Mouse (Mus musculus): ENCODE measurements around the gene Trdmt1.

DNA sequence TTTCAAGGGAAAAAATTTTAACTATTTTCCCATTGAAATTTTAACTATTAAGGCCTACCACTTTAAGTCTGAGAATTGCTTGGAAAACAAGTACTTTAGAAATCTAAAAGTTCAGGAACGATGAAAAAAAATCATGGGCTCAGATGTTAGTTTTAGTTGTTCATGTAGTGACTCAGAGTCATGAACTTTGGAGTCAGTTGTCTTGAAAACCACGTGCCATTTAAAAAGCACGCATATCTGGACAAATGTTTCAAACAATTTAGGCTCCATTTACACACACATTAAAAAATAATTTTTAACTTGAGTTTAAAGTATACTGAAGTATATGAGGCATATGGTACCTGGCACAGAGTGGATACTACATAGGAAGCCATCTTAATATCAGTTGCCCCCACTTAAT lies 77.8 kb downstream of the Trdmt1 start:
- TF ChIP-seq CTCF (IDR thresholded peaks at IDR 0.05; ENCODE audit: low read depth) (no peak), EP300 (IDR thresholded peaks at IDR 0.05; ENCODE audit: low read depth) (no peak)
